Mouse (Mus musculus): Measurements from ENCODE around the gene Tmem107. TPM values are rescaled to one million over a fixed set of nuclear protein-coding genes. Genes with fewer than 3 reads are reported as not detected.

Gene Tmem107
- polyA plus RNA-seq (2014; fragmentation: Nextera tagmentation; extraction: Ambion mirVana), result 26.4 and 28.2 TPM in 2 replicates

DNA sequence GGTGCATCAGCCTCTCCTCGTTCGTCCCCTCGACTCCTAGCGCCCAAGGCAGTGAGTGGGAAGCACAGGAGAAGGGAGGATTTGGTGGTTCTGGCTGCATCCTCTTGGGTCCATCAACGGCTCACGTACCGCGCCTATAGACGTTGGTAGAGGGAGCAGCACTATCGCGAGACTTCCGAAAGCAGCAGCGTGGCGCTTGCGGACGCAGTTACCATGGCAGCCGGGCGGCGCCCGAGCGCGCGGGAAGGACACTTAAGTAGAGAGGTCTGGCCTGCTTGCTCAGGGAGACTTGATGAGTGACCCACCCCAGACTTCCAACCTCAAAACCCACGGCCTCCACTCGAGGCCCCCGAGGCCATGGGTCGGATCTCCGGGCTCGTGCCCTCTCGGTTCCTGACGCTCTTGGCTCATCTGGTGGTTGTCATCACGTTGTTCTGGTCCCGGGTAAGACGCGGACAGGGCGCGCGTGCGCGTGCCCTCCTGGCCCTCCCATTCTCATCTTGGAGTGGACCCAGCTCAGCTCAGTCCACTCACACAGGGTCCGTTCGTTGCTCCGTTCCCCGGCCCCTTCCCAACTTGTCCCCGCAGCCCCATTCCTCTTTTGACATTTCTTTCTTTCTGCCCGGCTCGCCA is at the start of gene Tmem107:
Gene Tmem107 (plus strand): TSS at position 217 of the 633 bp plus-strand sequence.
- Histone ChIP-seq H3K4me1 (ENCODE audit: control insufficient read depth, insufficient read depth, low read length) (peaks cover 40% of the 10 kb centered on the region), H3K9ac (ENCODE audit: low read depth, low read length) (peak within 1 kb of the TSS; percentile 95), H3K4me3 (ENCODE audit: low read depth, low read length) (peak within 1 kb of the TSS; percentile 70), H3K27me3 (ENCODE audit: control insufficient read depth, insufficient read depth, low read length) (no peaks in the 10 kb centered on the region), H3K36me3 (ENCODE audit: control insufficient read depth, insufficient read depth, low read length) (no peaks in the 10 kb centered on the region), H3K9me3 (replicated peaks; ENCODE audit: control insufficient read depth, low read length) (no peaks in the 10 kb centered on the region), H3K4me2 (peak within 1 kb of the TSS; percentile 61), H3K27ac (ENCODE audit: low read depth, low read length) (peak within 1 kb of the TSS; percentile 89)
- ATAC-seq (replicated peaks; ENCODE audit: insufficient number of reproducible peaks, low FRiP score, low TSS enrichment), result peak; percentile 78
- under 1% methylated on average over 47 of the region's 47 CpGs for WGBS (ENCODE audit: insufficient replicate concordance)

DNA sequence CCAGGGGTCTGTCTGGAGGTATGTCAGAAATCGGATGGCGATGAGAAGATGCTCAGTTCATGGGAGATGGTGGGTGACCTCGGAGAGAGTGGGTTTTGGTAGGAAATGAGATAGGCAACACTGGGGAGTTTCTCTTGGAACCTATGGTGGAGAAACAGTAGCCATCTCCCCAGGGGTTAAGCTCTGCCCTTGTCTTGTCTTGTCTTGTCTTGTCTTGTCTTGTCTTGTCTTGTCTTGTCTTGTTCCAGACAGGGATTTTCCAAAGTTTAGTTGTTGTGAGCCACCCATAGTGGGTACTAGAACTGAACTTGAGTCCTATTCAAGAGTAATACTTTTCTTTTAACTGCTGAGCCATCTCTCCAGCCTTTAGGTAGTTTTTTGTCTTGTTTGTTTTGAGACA is 44.0 kb upstream of the Tmem107 start:
- Histone ChIP-seq H3K27ac (ENCODE audit: low read depth, low read length) (no peak overlapping the region), H3K9me3 (replicated peaks; ENCODE audit: control insufficient read depth, low read length) (no peaks in the 10 kb centered on the region), H3K4me1 (ENCODE audit: control insufficient read depth, insufficient read depth, low read length) (no peaks in the 10 kb centered on the region), H3K4me3 (ENCODE audit: low read depth, low read length) (no peak overlapping the region), H3K4me2 (no peak overlapping the region), H3K27me3 (ENCODE audit: control insufficient read depth, insufficient read depth, low read length) (no peaks in the 10 kb centered on the region), H3K9ac (ENCODE audit: low read depth, low read length) (no peak overlapping the region), H3K36me3 (ENCODE audit: control insufficient read depth, insufficient read depth, low read length) (peaks cover 76% of the 10 kb centered on the region)
- WGBS (ENCODE audit: insufficient replicate concordance), result 86% methylated on average over 3 of the region's 3 CpGs
- ATAC-seq (replicated peaks; ENCODE audit: insufficient number of reproducible peaks, low FRiP score, low TSS enrichment), result no peak

DNA sequence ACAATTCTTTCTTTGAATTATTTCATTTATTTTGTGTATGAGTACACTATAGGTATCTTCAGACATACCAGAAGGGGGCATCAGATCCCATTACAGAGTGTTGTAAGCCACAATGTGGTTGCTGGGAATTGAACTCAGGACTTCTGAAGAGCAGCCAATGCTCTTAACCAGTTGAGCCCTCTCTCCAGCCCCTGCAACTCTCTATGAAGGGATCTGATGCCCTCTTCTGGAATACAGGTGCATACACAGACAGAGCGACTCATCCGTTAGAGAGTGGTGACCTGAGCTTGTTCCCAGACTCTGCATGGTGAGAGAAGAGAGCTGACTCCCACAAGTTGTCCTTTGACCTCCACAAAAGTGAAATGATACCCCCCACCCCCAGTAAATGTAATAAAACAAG is 41.8 kb upstream of the Tmem107 start:
- Histone ChIP-seq H3K4me1 (ENCODE audit: control insufficient read depth, insufficient read depth, low read length) (no peaks in the 10 kb centered on the region), H3K4me2 (no peak overlapping the region), H3K4me3 (ENCODE audit: low read depth, low read length) (no peak overlapping the region), H3K27ac (ENCODE audit: low read depth, low read length) (no peak overlapping the region), H3K9me3 (replicated peaks; ENCODE audit: control insufficient read depth, low read length) (no peaks in the 10 kb centered on the region), H3K27me3 (ENCODE audit: control insufficient read depth, insufficient read depth, low read length) (no peaks in the 10 kb centered on the region), H3K9ac (ENCODE audit: low read depth, low read length) (no peak overlapping the region), H3K36me3 (ENCODE audit: control insufficient read depth, insufficient read depth, low read length) (peaks cover 68% of the 10 kb centered on the region)
- no peak for ATAC-seq (replicated peaks; ENCODE audit: insufficient number of reproducible peaks, low FRiP score, low TSS enrichment)
- WGBS (ENCODE audit: insufficient replicate concordance), result 77% methylated on average over 2 of the region's 2 CpGs

DNA sequence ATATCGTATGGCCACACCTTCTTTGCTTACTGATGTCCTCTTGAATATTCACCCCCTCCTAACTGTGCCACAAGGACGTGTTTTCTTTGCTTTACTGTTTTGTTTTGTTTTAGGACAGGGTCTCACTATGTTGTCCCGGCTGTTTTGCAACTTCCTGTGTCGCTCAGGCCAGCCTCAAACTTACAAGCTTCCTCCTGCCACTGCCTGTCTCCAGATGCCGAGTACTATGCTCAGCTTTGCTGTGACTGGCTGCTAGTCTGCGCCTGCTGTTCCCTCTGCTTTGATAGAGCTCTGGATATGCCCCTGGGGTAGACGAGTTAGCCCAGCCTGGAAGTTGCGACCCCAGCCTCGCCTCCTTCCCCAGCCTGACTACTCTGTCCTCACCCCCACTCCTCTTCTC is 37.1 kb upstream of the Tmem107 start:
- 73% methylated on average over 9 of the region's 9 CpGs for WGBS (ENCODE audit: insufficient replicate concordance)
- Histone ChIP-seq H3K27ac (ENCODE audit: low read depth, low read length) (no peak overlapping the region), H3K27me3 (ENCODE audit: control insufficient read depth, insufficient read depth, low read length) (no peaks in the 10 kb centered on the region), H3K4me1 (ENCODE audit: control insufficient read depth, insufficient read depth, low read length) (peaks cover 7% of the 10 kb centered on the region), H3K9me3 (replicated peaks; ENCODE audit: control insufficient read depth, low read length) (no peaks in the 10 kb centered on the region), H3K9ac (ENCODE audit: low read depth, low read length) (no peak overlapping the region), H3K4me3 (ENCODE audit: low read depth, low read length) (no peak overlapping the region), H3K36me3 (ENCODE audit: control insufficient read depth, insufficient read depth, low read length) (peaks cover 38% of the 10 kb centered on the region), H3K4me2 (no peak overlapping the region)
- ATAC-seq (replicated peaks; ENCODE audit: insufficient number of reproducible peaks, low FRiP score, low TSS enrichment), result no peak

DNA sequence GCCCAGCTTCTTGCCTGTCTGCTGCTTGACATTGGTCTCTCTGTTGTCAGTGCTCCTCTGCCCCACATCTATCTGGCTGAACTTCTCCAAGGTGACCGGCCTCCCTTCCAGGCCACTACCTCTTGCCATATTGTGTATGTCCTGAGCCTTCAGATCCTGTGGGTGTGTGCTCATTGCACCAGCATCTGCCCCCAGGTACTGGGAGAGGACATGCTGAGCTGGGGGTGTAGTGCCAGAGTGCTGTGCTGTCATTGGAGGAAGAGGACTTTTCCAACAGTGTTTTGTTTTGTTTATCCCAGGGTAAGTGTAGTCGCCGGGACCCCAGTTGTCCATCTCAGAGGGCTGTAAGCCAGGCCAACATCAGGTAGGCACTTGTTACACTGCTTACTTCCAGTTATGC is 36.0 kb upstream of the Tmem107 start:
- Histone ChIP-seq H3K9me3 (replicated peaks; ENCODE audit: control insufficient read depth, low read length) (no peaks in the 10 kb centered on the region), H3K4me1 (ENCODE audit: control insufficient read depth, insufficient read depth, low read length) (peaks cover 17% of the 10 kb centered on the region), H3K4me2 (no peak overlapping the region), H3K36me3 (ENCODE audit: control insufficient read depth, insufficient read depth, low read length) (peaks cover 28% of the 10 kb centered on the region), H3K4me3 (ENCODE audit: low read depth, low read length) (no peak overlapping the region), H3K27me3 (ENCODE audit: control insufficient read depth, insufficient read depth, low read length) (no peaks in the 10 kb centered on the region), H3K9ac (ENCODE audit: low read depth, low read length) (no peak overlapping the region), H3K27ac (ENCODE audit: low read depth, low read length) (no peak overlapping the region)
- no peak for ATAC-seq (replicated peaks; ENCODE audit: insufficient number of reproducible peaks, low FRiP score, low TSS enrichment)
- 84% methylated on average over 3 of the region's 3 CpGs for WGBS (ENCODE audit: insufficient replicate concordance)

DNA sequence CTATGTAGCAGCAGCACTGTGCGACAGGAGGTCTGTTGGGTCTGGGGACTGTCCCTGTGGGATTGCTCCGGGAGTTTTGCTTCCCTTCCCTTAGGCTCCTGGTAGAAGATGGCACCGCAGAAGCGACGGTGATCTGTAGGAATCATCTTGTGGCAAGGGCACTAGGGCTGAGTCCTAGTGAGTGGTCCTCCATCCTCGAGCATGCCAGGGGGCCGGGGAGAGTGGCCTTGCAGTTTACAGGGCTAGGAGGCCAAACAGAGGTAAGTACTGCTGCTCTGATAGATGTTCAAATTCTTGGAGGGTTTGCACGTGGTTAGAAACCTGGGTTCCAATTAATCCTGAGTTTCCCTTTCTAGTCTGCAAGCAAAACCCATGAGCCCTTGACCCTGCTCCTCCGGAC is 35.2 kb upstream of the Tmem107 start:
- Histone ChIP-seq H3K36me3 (ENCODE audit: control insufficient read depth, insufficient read depth, low read length) (peaks cover 25% of the 10 kb centered on the region), H3K9ac (ENCODE audit: low read depth, low read length) (no peak overlapping the region)
- 81% methylated on average over 9 of the region's 9 CpGs for WGBS (ENCODE audit: insufficient replicate concordance)

DNA sequence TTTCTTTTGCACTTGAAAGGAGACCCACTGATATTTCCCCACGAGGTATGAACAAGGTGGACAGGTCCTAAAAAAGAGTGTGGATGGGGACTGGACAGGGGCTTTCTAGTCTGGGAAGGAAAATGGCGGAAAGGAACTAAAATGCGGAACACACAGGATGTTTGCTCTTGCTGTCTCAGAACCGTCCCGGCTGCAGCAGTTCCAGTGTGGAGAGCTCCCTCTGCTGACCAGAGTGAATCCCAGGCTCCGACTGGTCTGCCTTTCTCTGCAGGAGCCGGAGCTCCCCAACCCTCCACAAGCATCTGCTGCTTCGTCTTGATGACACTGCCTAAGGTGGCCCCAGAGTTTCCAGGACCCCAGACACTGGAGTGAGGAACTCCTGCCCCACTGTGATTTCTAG is 34.8 kb upstream of the Tmem107 start:
- peak overlapping the region; percentile 15; the same call in 1 of the 2 replicates for H3K27ac ChIP-seq (ENCODE audit: low read depth, low read length)
- no peak overlapping the region for H3K9ac ChIP-seq (ENCODE audit: low read depth, low read length)
- H3K36me3 ChIP-seq (ENCODE audit: control insufficient read depth, insufficient read depth, low read length), result peaks cover 22% of the 10 kb centered on the region
- H3K4me3 ChIP-seq (ENCODE audit: low read depth, low read length), result peak overlapping the region; percentile 80
- 6% methylated on average over 8 of the region's 8 CpGs for WGBS (ENCODE audit: insufficient replicate concordance)
- no peak for ATAC-seq (replicated peaks; ENCODE audit: insufficient number of reproducible peaks, low FRiP score, low TSS enrichment)
- H3K4me1 ChIP-seq (ENCODE audit: control insufficient read depth, insufficient read depth, low read length), result peaks cover 19% of the 10 kb centered on the region
- H3K9me3 ChIP-seq (replicated peaks; ENCODE audit: control insufficient read depth, low read length), result no peaks in the 10 kb centered on the region
- peak overlapping the region; percentile 78 for H3K4me2 ChIP-seq
- no peaks in the 10 kb centered on the region for H3K27me3 ChIP-seq (ENCODE audit: control insufficient read depth, insufficient read depth, low read length)

More for the DNA sequence above, 35.2 kb upstream of the Tmem107 start:
- Histone ChIP-seq H3K4me2 (peak overlapping the region; percentile 78), H3K27ac (ENCODE audit: low read depth, low read length) (no peak overlapping the region; the same call in 1 of the 2 replicates), H3K9me3 (replicated peaks; ENCODE audit: control insufficient read depth, low read length) (no peaks in the 10 kb centered on the region), H3K4me3 (ENCODE audit: low read depth, low read length) (peak overlapping the region; percentile 80), H3K4me1 (ENCODE audit: control insufficient read depth, insufficient read depth, low read length) (peaks cover 19% of the 10 kb centered on the region), H3K27me3 (ENCODE audit: control insufficient read depth, insufficient read depth, low read length) (no peaks in the 10 kb centered on the region)
- ATAC-seq (replicated peaks; ENCODE audit: insufficient number of reproducible peaks, low FRiP score, low TSS enrichment), result no peak

DNA sequence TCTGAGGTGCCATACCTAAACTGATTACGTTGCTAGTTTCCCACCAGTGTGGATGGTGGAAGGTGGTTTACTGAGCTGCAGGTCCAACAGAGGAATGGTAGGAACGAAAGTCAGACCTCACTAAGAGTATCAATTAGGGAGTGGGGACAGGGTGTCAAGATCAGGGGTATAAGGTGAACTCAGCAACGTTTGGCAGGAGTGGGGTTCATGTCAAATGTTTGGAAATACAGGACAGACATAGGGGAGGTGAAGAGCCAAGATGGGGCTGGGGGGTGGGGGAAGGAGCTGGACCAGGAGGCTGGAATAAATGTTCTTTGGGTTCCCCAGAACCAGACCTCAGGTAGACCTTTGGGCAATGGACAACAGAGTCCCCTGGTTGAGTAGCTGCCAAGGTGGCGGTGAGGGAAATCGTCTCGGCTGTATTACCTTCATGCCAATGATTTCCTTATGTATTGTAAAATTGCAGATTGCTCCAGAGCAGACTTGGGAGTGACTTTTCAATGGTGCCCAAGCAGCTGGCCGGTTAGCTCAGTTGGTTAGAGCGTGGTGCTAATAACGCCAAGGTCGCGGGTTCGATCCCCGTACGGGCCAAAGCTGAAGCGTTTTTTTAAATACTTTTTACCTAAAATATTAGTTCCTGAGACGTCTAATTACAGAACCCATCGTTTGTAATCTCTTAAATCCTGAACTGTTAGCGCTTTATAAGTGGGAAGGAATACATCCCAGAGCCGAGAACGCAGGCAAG is 33.9 kb upstream of the Tmem107 start:
- H3K9me3 ChIP-seq (replicated peaks; ENCODE audit: control insufficient read depth, low read length), result no peaks in the 10 kb centered on the region
- peak overlapping the region; percentile 78 for H3K4me2 ChIP-seq
- WGBS (ENCODE audit: insufficient replicate concordance), result 10% methylated on average over 20 of the region's 20 CpGs
- H3K4me1 ChIP-seq (ENCODE audit: control insufficient read depth, insufficient read depth, low read length), result peaks cover 19% of the 10 kb centered on the region
- H3K27me3 ChIP-seq (ENCODE audit: control insufficient read depth, insufficient read depth, low read length), result no peaks in the 10 kb centered on the region
- 0 out of 2 replicates have a peak, but pooled peaks have one; percentile 29 for ATAC-seq (replicated peaks; ENCODE audit: insufficient number of reproducible peaks, low FRiP score, low TSS enrichment)
- H3K9ac ChIP-seq (ENCODE audit: low read depth, low read length), result peak overlapping the region; percentile 87
- peaks cover 14% of the 10 kb centered on the region for H3K36me3 ChIP-seq (ENCODE audit: control insufficient read depth, insufficient read depth, low read length)
- peak overlapping the region; percentile 85 for H3K27ac ChIP-seq (ENCODE audit: low read depth, low read length)
- H3K4me3 ChIP-seq (ENCODE audit: low read depth, low read length), result peak overlapping the region; percentile 80

Measured in heart, embryonic 11.5 days (tissue).